Mouse (Mus musculus): ENCODE results near the gene Slc8a2. TPM values are rescaled to one million over a fixed set of nuclear protein-coding genes. Genes with fewer than 3 reads are reported as not detected.

Slc8a2 gene
- polyA plus RNA-seq (2012; rRNA removed) = 1.5 and 1.9 TPM in 2 replicates

GRCm38 (mm10) chr7:16129421-16129845, at the start of gene Slc8a2:
Gene Slc8a2, plus strand, starts transcription at chr7:16129826.
- no peak for TF ChIP-seq POLR2A (IDR thresholded peaks at IDR 0.05; ENCODE audit: low read depth, low read length)
- no peak for TF ChIP-seq CTCF (IDR thresholded peaks at IDR 0.05; ENCODE audit: extremely low read depth, insufficient read length, insufficient replicate concordance, low read depth, low read length)
- peak within 1 kb of the TSS; percentile 53 for H3K4me3 ChIP-seq (ENCODE audit: low read depth, low read length)
- H3K4me1 ChIP-seq (ENCODE audit: control insufficient read depth, insufficient read depth, insufficient read length, low read length) = peaks cover 6% of the 10 kb centered on the region; the same call in 1 of the 2 replicates
- H3K27me3 ChIP-seq (ENCODE audit: control insufficient read depth, insufficient read depth, low read length) = peaks cover 10% of the 10 kb centered on the region
- peaks cover 3% of the 10 kb centered on the region; the same call in 1 of the 2 replicates for H3K36me3 ChIP-seq (ENCODE audit: control insufficient read depth, insufficient read depth, low read length)
- peak within 1 kb of the TSS; percentile 20; the same call in 1 of the 2 replicates for H3K27ac ChIP-seq (ENCODE audit: insufficient read depth, low read depth, low read length)
- 10% methylated on average over 12 of the region's 12 CpGs for WGBS

- Histone ChIP-seq H3K27me3 (ENCODE audit: control insufficient read depth, insufficient read depth, low read length) (no peaks in the 10 kb centered on the region), H3K4me3 (ENCODE audit: low read depth, low read length) (no peak overlapping the region), H3K27ac (ENCODE audit: insufficient read depth, low read depth, low read length) (no peak overlapping the region), H3K36me3 (ENCODE audit: control insufficient read depth, insufficient read depth, low read length) (no peaks in the 10 kb centered on the region), H3K4me1 (ENCODE audit: control insufficient read depth, insufficient read depth, insufficient read length, low read length) (no peaks in the 10 kb centered on the region)
- 62% methylated on average over 1 of the region's 1 CpGs for WGBS
- no peak for TF ChIP-seq POLR2A (IDR thresholded peaks at IDR 0.05; ENCODE audit: low read depth, low read length)
- TF ChIP-seq CTCF (IDR thresholded peaks at IDR 0.05; ENCODE audit: extremely low read depth, insufficient read length, insufficient replicate concordance, low read depth, low read length) = no peak
These were observed 49.7 kb upstream of the Slc8a2 start for GRCm38 (mm10) chr7:16079947-16080346.

- H3K4me1 ChIP-seq (ENCODE audit: control insufficient read depth, insufficient read depth, insufficient read length, low read length) = no peaks in the 10 kb centered on the region
- no peaks in the 10 kb centered on the region for H3K36me3 ChIP-seq (ENCODE audit: control insufficient read depth, insufficient read depth, low read length)
- WGBS = 64% methylated on average over 4 of the region's 4 CpGs
- H3K4me3 ChIP-seq (ENCODE audit: low read depth, low read length) = no peak overlapping the region
- no peaks in the 10 kb centered on the region for H3K27me3 ChIP-seq (ENCODE audit: control insufficient read depth, insufficient read depth, low read length)
- no peak for TF ChIP-seq CTCF (IDR thresholded peaks at IDR 0.05; ENCODE audit: extremely low read depth, insufficient read length, insufficient replicate concordance, low read depth, low read length)
- TF ChIP-seq POLR2A (IDR thresholded peaks at IDR 0.05; ENCODE audit: low read depth, low read length) = no peak
- H3K27ac ChIP-seq (ENCODE audit: insufficient read depth, low read depth, low read length) = no peak overlapping the region
These were observed 49.0 kb upstream of the Slc8a2 start for GRCm38 (mm10) chr7:16080581-16080980.

DNA sequence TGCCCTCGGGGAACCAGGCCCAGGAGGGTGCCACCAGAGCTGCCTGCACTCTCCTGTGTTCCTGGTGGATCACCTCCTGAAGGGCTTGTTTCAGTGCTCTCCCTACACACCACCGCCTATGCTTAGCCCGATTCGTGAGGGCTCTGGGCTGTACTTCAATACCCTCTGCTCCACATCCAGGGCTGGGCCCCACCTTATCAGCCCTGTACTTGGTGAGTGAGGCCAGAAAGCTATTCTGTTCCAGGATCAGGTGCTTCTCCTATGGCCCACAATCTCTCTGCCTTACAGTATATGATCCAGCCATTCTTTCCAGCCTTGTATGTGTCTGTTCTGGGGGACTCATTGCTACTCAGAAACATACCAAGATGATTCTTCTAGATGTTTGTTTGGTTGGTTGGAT, 46.3 kb upstream of the Slc8a2 start:
- TF ChIP-seq CTCF (IDR thresholded peaks at IDR 0.05; ENCODE audit: extremely low read depth, insufficient read length, insufficient replicate concordance, low read depth, low read length) (no peak), POLR2A (IDR thresholded peaks at IDR 0.05; ENCODE audit: low read depth, low read length) (no peak)
- H3K27ac ChIP-seq (ENCODE audit: insufficient read depth, low read depth, low read length) = no peak overlapping the region
- no peak overlapping the region for H3K4me3 ChIP-seq (ENCODE audit: low read depth, low read length)
- no peaks in the 10 kb centered on the region for H3K36me3 ChIP-seq (ENCODE audit: control insufficient read depth, insufficient read depth, low read length)
- no peaks in the 10 kb centered on the region for H3K27me3 ChIP-seq (ENCODE audit: control insufficient read depth, insufficient read depth, low read length)
- 47% methylated on average over 4 of the region's 4 CpGs for WGBS
- no peaks in the 10 kb centered on the region for H3K4me1 ChIP-seq (ENCODE audit: control insufficient read depth, insufficient read depth, insufficient read length, low read length)

- H3K36me3 ChIP-seq (ENCODE audit: control insufficient read depth, insufficient read depth, low read length) = no peaks in the 10 kb centered on the region
- TF ChIP-seq POLR2A (IDR thresholded peaks at IDR 0.05; ENCODE audit: low read depth, low read length) = no peak
- no peak overlapping the region for H3K27ac ChIP-seq (ENCODE audit: insufficient read depth, low read depth, low read length)
- no peaks in the 10 kb centered on the region for H3K27me3 ChIP-seq (ENCODE audit: control insufficient read depth, insufficient read depth, low read length)
- no peaks in the 10 kb centered on the region for H3K4me1 ChIP-seq (ENCODE audit: control insufficient read depth, insufficient read depth, insufficient read length, low read length)
- WGBS = 80% methylated on average over 2 of the region's 2 CpGs
- H3K4me3 ChIP-seq (ENCODE audit: low read depth, low read length) = no peak overlapping the region
These were observed 42.0 kb upstream of the Slc8a2 start for GRCm38 (mm10) chr7:16087587-16087986.

GRCm38 (mm10) chr7:16094592-16094991, 35.0 kb upstream of the Slc8a2 start:
- H3K27ac ChIP-seq (ENCODE audit: insufficient read depth, low read depth, low read length) = no peak overlapping the region
- 70% methylated on average over 3 of the region's 3 CpGs for WGBS
- no peaks in the 10 kb centered on the region for H3K36me3 ChIP-seq (ENCODE audit: control insufficient read depth, insufficient read depth, low read length)
- no peak overlapping the region for H3K4me3 ChIP-seq (ENCODE audit: low read depth, low read length)
- peaks cover 3% of the 10 kb centered on the region; the same call in 1 of the 2 replicates for H3K4me1 ChIP-seq (ENCODE audit: control insufficient read depth, insufficient read depth, insufficient read length, low read length)
- no peak for TF ChIP-seq POLR2A (IDR thresholded peaks at IDR 0.05; ENCODE audit: low read depth, low read length)
- TF ChIP-seq CTCF (IDR thresholded peaks at IDR 0.05; ENCODE audit: extremely low read depth, insufficient read length, insufficient replicate concordance, low read depth, low read length) = no peak
- no peaks in the 10 kb centered on the region for H3K27me3 ChIP-seq (ENCODE audit: control insufficient read depth, insufficient read depth, low read length)

DNA sequence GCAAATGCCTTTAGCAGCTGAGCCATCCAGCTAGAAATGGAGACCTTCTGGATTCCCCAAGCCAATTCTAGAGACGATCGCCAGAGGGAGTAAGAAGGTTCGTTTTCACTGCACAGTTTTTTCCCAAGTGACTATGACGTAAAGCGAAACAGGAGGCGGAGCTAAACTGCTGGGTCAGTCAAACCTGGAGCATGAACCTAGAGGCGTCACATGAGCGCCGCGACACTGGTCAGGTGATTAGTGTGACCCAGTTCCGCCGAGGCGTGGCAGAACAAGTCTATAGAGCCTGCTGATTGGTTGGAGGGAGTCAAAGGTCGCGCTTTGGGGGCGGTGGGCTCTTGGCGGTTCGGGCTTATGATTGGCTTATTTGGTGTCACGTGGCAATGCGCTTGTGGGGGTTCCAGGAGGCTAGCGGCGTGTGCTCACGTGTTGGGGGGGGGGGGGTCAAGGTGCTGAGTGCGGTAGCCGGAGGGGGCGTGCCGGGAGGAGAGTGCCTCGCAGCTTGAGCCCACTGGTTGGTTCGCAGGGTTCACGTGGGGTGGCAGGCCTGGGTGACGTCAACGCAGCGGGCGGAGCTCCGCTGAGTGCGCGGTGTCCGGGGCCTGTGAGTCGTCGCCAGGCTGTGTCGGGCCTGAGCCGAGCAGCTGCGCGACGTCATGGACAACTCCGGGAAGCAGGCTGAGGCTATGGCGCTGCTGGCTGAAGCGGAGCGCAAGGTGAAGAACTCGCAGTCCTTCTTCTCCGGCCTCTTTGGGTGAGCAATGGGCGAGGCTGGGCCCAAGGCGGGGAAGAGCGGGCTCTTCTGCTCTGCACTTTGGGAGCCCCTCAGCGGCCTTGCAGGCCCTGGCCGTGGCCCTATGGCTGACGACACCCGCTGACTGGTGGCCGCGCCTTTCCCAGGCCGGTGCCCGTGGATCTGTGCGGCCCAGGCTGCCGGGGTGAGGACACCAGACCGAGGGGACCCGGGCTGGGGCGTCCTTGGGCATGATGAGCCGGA, 31.3 kb upstream of the Slc8a2 start, which contains the start of gene Napa:
Napa (plus strand) TSS at position 438 of the 997 bp plus-strand sequence.
- TF ChIP-seq POLR2A (IDR thresholded peaks at IDR 0.05; ENCODE audit: low read depth, low read length) (peak; percentile 95; the same call in 1 of the 2 replicates), CTCF (IDR thresholded peaks at IDR 0.05; ENCODE audit: extremely low read depth, insufficient read length, insufficient replicate concordance, low read depth, low read length) (peak; percentile 31; the same call in 1 of the 2 replicates)
- H3K27ac ChIP-seq (ENCODE audit: insufficient read depth, low read depth, low read length) = peak within 1 kb of the TSS; percentile 72
- H3K4me1 ChIP-seq (ENCODE audit: control insufficient read depth, insufficient read depth, insufficient read length, low read length) = peaks cover 10% of the 10 kb centered on the region
- peak within 1 kb of the TSS; percentile 74 for H3K4me3 ChIP-seq (ENCODE audit: low read depth, low read length)
- H3K27me3 ChIP-seq (ENCODE audit: control insufficient read depth, insufficient read depth, low read length) = no peaks in the 10 kb centered on the region
- WGBS = under 1% methylated on average over 68 of the region's 68 CpGs
- H3K36me3 ChIP-seq (ENCODE audit: control insufficient read depth, insufficient read depth, low read length) = peaks cover 9% of the 10 kb centered on the region

Data from small intestine, adult 2 months (tissue).